Mouse (Mus musculus) cortical plate, adult 2 months (tissue): ENCODE results near the gene Agfg2.

ENCODE experiments used
- CTCF ChIP-seq: fragments of 200-500 bp; IDR thresholded peaks from 2 replicates; pipeline ENCODE4 v1.5.1; 2011; ENCODE audit warnings: mild to moderate bottlenecking, control low read depth, low read length; ENCODE audit not compliant: insufficient read depth; ENCODE audit errors: extremely low read depth
- POLR2A ChIP-seq: fragments of 200-500 bp; IDR thresholded peaks from 2 replicates; pipeline ENCODE4 v1.6.1; 2011; ENCODE audit warnings: mild to moderate bottlenecking, low read length, control low read depth; ENCODE audit not compliant: insufficient read depth; ENCODE audit errors: extremely low read depth

GRCm38 (mm10) chr5:137642886-137643285 lies 41.6 kb downstream of the Agfg2 start:
- TF ChIP-seq POLR2A: no peak
- no peak for TF ChIP-seq CTCF
